Mouse (Mus musculus) erythroblast, embryonic 14.5 days (primary cell): ENCODE results near the gene Nol7. TPM values are rescaled to one million over a fixed set of nuclear protein-coding genes. Genes with fewer than 3 reads are reported as not detected.

Experiments
- H3K27me3 ChIP-seq: 2 replicates; pipeline ENCODE4 v1.6.1; 2012; ENCODE audit warnings: inconsistent platforms; ENCODE audit not compliant: control insufficient read depth
- H3K36me3 ChIP-seq: 2 replicates; pipeline ENCODE4 v1.6.1; 2012; ENCODE audit warnings: mild to moderate bottlenecking, inconsistent platforms; ENCODE audit not compliant: control insufficient read depth
- H3K4me1 ChIP-seq: 2 replicates; pipeline ENCODE4 v1.6.1; 2012; ENCODE audit warnings: inconsistent platforms; ENCODE audit not compliant: control insufficient read depth
- H3K4me3 ChIP-seq: replicated peaks from 2 replicates; pipeline ENCODE3; 2012; ENCODE audit warnings: moderate library complexity, mild to moderate bottlenecking, inconsistent platforms
- H3K9me3 ChIP-seq: 2 replicates; pipeline ENCODE4 v1.6.1; 2012; ENCODE audit warnings: low read length, inconsistent platforms, mixed read lengths; ENCODE audit not compliant: control insufficient read depth
- GATA1 ChIP-seq: IDR thresholded peaks from 2 replicates; pipeline ENCODE4 v1.6.1; 2012; ENCODE audit warnings: low read length, inconsistent platforms, mixed read lengths
- TAL1 ChIP-seq: IDR thresholded peaks from 3 replicates; pipeline ENCODE4 v1.6.1; 2012; ENCODE audit warnings: low read length, inconsistent platforms, mixed read lengths
- polyA plus RNA-seq: library from polyadenylated mRNA; stranded (reverse); fragments of >175 nt; gene quantifications from 2 replicates; pipeline ENCODE4 v1.2.3, GENCODE M21; 2012

Gene Nol7
- polyA plus RNA-seq, 1 experiment, result 27.4 TPM

GRCm38 (mm10) chr13:43364985-43365824 lies 33.0 kb upstream of the Nol7 start, which contains the start of gene Sirt5:
Sirt5 (plus strand) TSS chr13:43365496.
- no peaks in the 10 kb centered on the region for H3K36me3 ChIP-seq
- H3K9me3 ChIP-seq, result no peaks in the 10 kb centered on the region
- H3K27me3 ChIP-seq, result no peaks in the 10 kb centered on the region
- peaks cover 11% of the 10 kb centered on the region for H3K4me1 ChIP-seq
- TF ChIP-seq TAL1 (no peak), GATA1 (no peak)
- H3K4me3 ChIP-seq, result peak within 1 kb of the TSS; percentile 71

GRCm38 (mm10) chr13:43365825-43366184 lies 32.4 kb upstream of the Nol7 start:
- H3K36me3 ChIP-seq, result 0 out of 2 replicates have a peak, but pooled peaks cover 2% of the 10 kb centered on the region
- no peaks in the 10 kb centered on the region for H3K9me3 ChIP-seq
- H3K4me1 ChIP-seq, result peaks cover 11% of the 10 kb centered on the region
- no peak for TF ChIP-seq TAL1
- TF ChIP-seq GATA1, result no peak
- no peaks in the 10 kb centered on the region for H3K27me3 ChIP-seq
- H3K4me3 ChIP-seq, result peak overlapping the region; percentile 71

GRCm38 (mm10) chr13:43370063-43370462 lies 28.1 kb upstream of the Nol7 start:
- Histone ChIP-seq H3K9me3 (peaks cover 8% of the 10 kb centered on the region; the same call in 1 of the 2 replicates), H3K27me3 (no peaks in the 10 kb centered on the region), H3K36me3 (peaks cover 12% of the 10 kb centered on the region), H3K4me3 (no peak overlapping the region), H3K4me1 (peaks cover 10% of the 10 kb centered on the region)
- TF ChIP-seq GATA1 (no peak), TAL1 (no peak)

GRCm38 (mm10) chr13:43372892-43373291 lies 25.3 kb upstream of the Nol7 start:
- H3K4me1 ChIP-seq, result no peaks in the 10 kb centered on the region
- peaks cover 16% of the 10 kb centered on the region for H3K36me3 ChIP-seq
- H3K9me3 ChIP-seq, result peaks cover 8% of the 10 kb centered on the region; the same call in 1 of the 2 replicates
- H3K4me3 ChIP-seq, result no peak overlapping the region
- H3K27me3 ChIP-seq, result no peaks in the 10 kb centered on the region
- TF ChIP-seq TAL1, result no peak
- TF ChIP-seq GATA1, result no peak

- Histone ChIP-seq H3K27me3 (no peaks in the 10 kb centered on the region), H3K9me3 (peaks cover 8% of the 10 kb centered on the region; the same call in 1 of the 2 replicates), H3K4me3 (no peak overlapping the region), H3K36me3 (peaks cover 16% of the 10 kb centered on the region), H3K4me1 (no peaks in the 10 kb centered on the region)
- TF ChIP-seq TAL1, result no peak
- TF ChIP-seq GATA1, result no peak
These were observed 24.0 kb upstream of the Nol7 start for GRCm38 (mm10) chr13:43374205-43374604.

GRCm38 (mm10) chr13:43374918-43375432 lies 23.2 kb upstream of the Nol7 start:
- Histone ChIP-seq H3K9me3 (peaks cover 8% of the 10 kb centered on the region; the same call in 1 of the 2 replicates), H3K4me1 (no peaks in the 10 kb centered on the region), H3K36me3 (peaks cover 16% of the 10 kb centered on the region), H3K27me3 (no peaks in the 10 kb centered on the region), H3K4me3 (no peak overlapping the region)
- TF ChIP-seq TAL1, result no peak
- no peak for TF ChIP-seq GATA1

- H3K9me3 ChIP-seq, result no peaks in the 10 kb centered on the region
- no peaks in the 10 kb centered on the region for H3K4me1 ChIP-seq
- TF ChIP-seq TAL1, result no peak
- no peak for TF ChIP-seq GATA1
- H3K36me3 ChIP-seq, result peaks cover 3% of the 10 kb centered on the region; the same call in 1 of the 2 replicates
- H3K4me3 ChIP-seq, result no peak overlapping the region
- no peaks in the 10 kb centered on the region for H3K27me3 ChIP-seq
These were observed 18.2 kb upstream of the Nol7 start for GRCm38 (mm10) chr13:43379989-43380388.

GRCm38 (mm10) chr13:43385321-43385720 lies 12.9 kb upstream of the Nol7 start:
- no peaks in the 10 kb centered on the region for H3K4me1 ChIP-seq
- no peaks in the 10 kb centered on the region; the same call in 1 of the 2 replicates for H3K36me3 ChIP-seq
- no peak overlapping the region for H3K4me3 ChIP-seq
- H3K9me3 ChIP-seq, result peaks cover 3% of the 10 kb centered on the region
- TF ChIP-seq GATA1, result no peak
- no peak for TF ChIP-seq TAL1
- no peaks in the 10 kb centered on the region for H3K27me3 ChIP-seq

- peaks cover 15% of the 10 kb centered on the region for H3K4me1 ChIP-seq
- peaks cover 36% of the 10 kb centered on the region for H3K36me3 ChIP-seq
- H3K27me3 ChIP-seq, result no peaks in the 10 kb centered on the region
- peak overlapping the region; percentile 96 for H3K4me3 ChIP-seq
- peaks cover 7% of the 10 kb centered on the region for H3K9me3 ChIP-seq
- no peak for TF ChIP-seq GATA1
- TF ChIP-seq TAL1, result no peak
These were observed 392 bp upstream of the Nol7 start for GRCm38 (mm10) chr13:43397700-43398296.
